Mouse (Mus musculus) left cerebral cortex, adult 18-20 months (tissue): ENCODE measurements around the gene Slc26a8. TPM values are rescaled to one million over a fixed set of nuclear protein-coding genes. Genes with fewer than 3 reads are reported as not detected.
A peak's percentile ranks its signal among the peaks of the same experiment; 100 is the strongest.
"Not testable (repeated sequence)": the region's sequence is repeated elsewhere in the genome, so short reads cannot be mapped to it uniquely, and the experiment has no call there.

ENCODE experiments used
- DNase-seq, 2 experiments: peaks; one replicate each; pipeline ENCODE4 v3.0.0; 2021 to 2022; ENCODE audit warnings: low spot score in 2 of 2, mixed read lengths in 1 of 2
- long read RNA-seq, 2 experiments: library from polyadenylated mRNA; stranded (forward); transcript quantifications; one replicate each; pipeline ENCODE4 v2.0.0; 2021
- total RNA-seq, 2 experiments: library from RNA; stranded (reverse); gene quantifications; 2 replicates each; pipeline ENCODE4 v1.2.3; 2021

Slc26a8 gene
- total RNA-seq, result 1 to 10 TPM; 6.5 to 9.5 TPM
- long read RNA-seq, experiment 1, partial matches to known transcripts, result 1 of 7 reads
- long read RNA-seq, experiment 1, other reads (novel, unspliced or antisense), result 6 of 7 reads
- long read RNA-seq, experiment 2, partial matches to known transcripts, result 0 of 2 reads
- long read RNA-seq, experiment 2, other reads (novel, unspliced or antisense), result 1 of 2 reads

DNA sequence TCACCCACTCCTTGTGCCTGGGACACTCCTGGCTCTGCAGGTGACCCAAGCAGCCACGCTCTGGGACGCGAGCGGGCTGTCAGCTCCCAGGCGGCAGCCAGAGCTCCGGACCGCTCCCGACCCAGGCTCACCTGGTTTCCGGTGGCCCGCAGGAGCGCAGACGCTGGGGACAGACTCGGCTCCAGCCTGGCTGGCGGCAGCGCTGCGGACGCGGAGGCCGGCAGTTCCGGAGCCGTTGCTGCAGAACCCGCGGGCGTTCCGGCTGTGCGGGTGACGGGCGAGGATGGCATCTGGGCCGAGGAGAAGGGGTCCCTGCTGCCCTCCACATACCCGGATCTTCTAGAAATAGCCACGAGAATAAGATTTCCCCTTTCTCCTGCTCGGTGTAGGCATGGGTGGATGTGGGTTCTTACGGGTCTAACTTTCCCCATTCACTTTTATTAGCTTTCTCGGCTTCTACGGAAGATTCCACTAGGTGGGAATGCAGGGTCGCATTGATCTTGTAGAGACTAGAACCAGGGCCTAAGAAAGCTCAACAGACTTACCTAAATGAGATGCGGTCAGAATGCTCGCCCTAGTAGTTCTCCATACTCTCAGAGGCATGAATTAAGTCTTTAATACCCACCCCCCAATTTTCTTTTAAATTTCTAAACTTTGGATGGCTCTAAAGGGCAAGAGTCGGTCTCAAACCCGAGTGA lies at the start of gene Slc26a8:
Gene Slc26a8, minus strand, starts transcription at position 648 of the 698 bp plus-strand sequence.
- DNase-seq, result peak; percentile 48 to 65

DNA sequence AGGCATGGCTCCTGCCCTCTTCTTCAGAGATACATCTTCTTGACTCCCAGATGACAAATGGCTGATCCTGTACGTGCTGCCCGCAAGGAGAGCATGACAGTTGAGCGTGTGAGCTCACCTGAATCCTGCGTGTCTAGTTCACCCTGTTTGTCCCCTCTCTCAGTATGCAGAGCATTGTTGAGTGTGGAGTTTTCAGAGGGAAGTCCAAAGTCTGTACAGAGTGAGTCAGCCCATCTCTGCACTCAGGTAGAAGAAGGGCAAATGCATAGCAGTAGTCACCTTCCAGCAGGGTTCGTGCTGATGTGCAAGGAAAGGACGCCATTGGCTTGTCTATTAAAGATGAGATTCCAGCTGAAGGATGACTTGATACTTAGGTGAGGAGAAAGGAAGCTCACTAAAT lies 49.2 kb upstream of the Slc26a8 start:
- DNase-seq, result no peak

DNA sequence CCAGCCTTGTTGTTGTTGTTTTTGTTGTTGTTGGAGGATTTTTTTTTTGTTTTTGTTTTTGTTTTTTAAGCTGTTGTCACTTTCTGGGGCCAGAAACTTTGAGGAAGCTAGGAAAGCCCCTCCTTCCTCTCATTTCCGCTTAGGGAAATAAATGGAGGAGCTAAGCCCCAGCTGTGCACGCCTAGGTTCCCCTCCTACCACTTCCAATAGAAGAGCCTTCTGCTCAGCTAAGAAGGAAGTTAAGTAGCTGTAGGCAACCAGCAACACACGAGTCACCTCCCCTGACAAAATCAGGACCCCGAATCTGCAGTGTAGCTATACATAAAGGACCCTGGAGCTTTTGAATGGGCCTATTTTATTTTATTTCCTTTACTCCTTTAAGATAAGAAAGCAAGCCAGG lies 47.9 kb upstream of the Slc26a8 start:
- no peak for DNase-seq

DNA sequence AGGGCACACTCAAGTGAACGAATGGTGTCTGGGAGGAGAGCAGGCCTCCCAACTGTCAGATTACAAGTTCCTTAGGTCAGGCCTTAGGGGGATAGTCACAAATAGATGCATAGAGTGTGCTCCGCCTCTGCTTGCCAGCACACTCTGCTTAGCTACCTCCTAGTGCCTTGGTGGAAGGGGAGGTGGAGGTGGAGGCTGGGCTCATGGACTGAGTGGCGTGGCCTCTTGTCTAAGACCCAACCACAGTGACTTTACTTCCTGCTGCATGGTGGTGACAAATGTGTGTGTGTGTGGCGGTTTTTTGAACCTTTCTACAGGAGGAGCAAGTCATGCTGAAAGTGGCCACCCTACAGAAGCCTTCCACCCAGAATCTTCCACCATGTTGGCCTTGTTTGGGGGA lies 46.5 kb upstream of the Slc26a8 start:
- DNase-seq, result no peak

DNA sequence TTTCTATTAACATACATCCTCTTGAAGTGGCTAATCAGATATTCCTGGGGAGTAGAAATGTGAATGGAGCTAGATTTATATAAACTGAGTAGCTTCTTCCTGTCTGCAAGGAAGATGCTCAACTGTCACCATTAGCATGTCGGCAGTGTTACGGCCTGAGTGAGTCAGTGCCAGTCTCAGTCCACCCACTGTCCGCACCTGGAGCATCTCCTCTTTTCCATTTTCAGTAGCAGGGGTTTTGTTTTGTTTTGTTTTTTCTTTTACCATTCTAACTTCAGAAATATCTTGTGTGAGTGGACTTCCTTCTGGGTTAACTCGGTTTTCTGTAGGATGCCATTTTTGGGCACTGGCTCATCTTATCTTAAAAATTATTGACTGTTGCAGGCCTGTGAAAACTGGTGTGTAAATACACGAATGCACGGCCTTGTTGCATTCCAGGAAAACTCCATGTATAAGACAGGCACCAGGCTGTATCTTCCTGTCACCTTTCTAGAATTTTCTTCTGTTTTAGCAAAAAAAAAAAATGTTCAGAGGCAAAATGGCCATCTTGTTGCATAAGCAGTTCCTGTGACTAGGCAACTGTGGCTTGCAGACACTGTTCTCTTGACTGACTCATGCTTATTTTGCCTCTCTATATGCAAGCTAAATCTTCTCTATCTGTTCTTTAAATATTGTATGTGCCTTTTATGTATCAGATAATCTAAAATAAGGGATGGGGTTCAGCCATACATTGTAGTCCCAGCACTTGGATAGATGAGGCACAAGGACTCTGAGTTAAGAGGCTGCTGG lies 45.5 kb upstream of the Slc26a8 start:
- DNase-seq, result peak in 1 of 2 experiments; percentile 31

DNA sequence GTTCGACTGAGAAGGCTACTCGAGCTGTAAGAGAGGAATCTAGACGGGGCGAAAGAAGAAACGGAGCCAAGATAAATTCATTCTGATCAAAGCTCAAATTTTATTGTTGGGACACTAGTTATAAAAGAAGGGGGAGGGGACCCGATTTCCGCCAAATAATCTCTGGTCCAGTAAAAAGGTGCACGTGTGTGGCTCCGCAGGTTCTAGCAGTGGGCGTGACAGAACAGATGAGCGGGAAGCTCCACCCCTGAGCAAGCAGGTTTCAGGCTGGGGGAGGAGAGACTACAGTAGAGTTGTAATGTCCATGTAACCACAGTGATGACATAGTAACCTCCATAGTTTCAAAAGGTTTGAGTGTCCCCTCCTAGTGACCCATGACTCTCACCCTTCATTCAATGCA lies 37.5 kb upstream of the Slc26a8 start:
- DNase-seq, result not testable (repeated sequence)

DNA sequence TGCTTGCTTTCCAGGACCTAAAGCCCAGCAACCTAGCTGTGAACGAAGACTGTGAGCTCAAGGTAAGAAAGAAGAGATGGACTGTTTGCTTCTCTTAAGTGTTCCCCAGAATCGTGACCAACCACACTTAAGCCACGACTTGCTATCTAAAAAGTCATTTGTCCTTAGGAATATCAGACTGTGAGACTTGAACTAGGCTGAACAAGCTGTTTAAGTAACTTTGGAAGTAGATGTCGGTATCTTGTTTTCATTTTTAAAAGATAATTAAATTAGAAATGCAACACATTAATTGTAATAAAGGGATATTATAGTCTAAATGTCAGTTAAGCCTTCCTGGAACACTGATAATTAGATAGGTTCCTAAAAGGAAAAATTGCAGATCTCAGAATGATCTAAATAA lies 35.8 kb upstream of the Slc26a8 start, which contains the start of gene AC170998.1:
Gene AC170998.1, plus strand, starts transcription at position 301 of the 400 bp plus-strand sequence.
- DNase-seq, result no peak

DNA sequence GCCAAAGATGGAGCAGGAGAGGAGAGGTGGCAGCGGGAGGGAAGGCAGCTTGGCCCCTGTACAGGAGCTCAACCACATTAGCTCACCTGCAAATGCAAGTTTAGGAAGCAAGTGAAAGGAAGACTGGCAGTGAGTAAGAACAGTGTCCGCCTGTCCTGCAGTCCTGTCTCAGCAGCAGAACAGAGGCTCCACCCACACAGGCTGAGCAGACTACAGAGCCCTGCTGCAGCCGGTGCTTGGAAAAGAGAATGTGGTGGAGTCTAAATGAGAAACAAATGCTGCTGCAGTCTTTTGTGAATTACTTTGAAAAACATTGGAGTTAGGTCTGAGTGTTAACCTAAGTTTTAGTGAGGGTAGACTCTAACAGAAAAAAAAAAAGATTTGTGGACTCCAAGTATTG lies 27.5 kb upstream of the Slc26a8 start:
- DNase-seq, result no peak

DNA sequence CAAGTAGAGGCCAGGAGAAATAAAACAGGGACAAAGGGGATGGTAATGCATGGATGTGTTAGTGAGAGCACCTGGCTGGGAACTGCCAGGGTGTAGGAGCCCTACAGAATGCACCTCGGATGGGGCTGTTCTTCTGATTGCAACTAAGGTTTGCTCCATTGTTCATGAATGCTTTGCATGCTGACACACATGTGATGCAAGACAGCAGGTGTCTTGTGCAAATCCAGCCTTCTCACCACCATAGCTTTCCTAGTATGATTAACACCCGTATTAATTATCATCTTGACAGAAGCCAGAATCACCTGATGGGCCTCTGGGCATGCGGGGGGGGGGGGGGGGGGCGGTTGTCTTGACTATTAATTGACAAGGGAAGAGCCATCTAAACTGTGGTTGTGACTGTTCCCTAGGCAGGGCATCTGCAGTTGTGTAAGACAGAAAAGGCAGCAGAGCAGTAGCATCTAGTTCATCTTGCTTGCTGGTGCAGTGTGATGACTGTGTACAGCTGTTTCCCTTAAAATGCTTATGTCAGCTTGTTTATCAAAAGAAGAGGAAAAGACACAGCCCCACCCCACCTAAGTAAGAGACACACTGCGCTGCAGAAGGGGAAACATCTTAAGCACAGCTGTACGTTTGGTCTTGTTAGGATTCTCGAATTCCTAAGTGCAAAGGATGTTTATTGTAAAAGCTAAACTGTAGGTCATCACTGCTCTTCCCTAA lies 26.0 kb upstream of the Slc26a8 start:
- no peak for DNase-seq

DNA sequence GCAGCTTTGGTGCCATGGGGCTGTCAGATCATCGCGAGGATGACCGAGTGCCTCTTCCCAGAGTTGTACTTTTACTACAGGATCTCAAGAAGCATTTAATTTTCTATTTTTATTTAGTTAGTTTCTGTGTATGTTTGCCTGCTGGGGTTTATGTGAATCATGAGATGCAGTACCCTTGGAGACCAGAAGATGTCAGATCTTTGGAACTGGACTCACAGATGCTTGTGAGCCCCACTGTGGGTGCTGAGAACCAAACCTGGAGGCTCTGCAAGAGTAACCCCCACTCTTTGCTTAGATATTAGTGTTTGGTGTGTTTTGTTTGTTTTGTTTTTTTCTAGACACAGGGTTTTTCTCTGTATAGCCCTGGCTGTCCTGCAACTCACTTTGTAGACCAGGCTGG lies 24.0 kb upstream of the Slc26a8 start:
- DNase-seq, result no peak

DNA sequence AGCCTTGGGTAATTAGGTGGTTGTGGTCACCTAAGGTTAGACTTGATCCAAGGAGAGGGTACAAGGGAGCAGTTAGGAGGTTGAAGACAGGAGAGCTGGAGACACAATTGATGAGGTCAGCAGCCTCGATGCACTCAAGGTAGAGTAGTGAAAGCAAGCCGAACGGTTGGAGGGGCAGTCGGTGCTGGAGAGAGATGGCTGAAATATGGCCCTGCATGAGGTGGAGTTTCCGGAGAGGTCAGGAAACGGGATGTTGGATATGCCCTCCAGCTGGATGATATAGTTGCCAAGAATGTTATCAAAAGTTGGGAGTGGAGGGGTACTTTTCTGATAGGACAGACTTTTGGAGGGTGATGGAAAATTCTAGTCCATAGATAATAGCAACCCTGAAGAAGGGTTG lies 22.3 kb upstream of the Slc26a8 start:
- DNase-seq, result no peak

DNA sequence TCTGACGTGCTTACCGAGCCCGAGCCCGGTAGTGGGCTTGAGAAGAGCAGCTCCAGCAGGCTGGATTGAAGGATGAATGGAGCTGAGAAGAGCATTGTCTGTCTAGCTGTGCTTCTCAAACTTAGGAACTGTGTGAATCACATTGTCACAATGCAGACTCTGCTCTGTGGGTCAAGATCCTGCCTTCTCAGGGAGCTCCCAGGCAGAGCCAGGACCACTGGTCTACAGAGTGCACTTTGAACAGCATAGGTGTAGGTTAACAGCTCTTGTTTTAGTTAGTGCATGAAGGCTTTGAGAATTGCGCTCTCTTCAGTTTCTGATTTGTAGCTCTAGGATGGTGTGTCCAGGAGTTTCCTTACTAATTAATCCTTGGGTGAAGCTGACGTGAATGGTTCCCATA lies 21.2 kb upstream of the Slc26a8 start:
- no peak for DNase-seq

DNA sequence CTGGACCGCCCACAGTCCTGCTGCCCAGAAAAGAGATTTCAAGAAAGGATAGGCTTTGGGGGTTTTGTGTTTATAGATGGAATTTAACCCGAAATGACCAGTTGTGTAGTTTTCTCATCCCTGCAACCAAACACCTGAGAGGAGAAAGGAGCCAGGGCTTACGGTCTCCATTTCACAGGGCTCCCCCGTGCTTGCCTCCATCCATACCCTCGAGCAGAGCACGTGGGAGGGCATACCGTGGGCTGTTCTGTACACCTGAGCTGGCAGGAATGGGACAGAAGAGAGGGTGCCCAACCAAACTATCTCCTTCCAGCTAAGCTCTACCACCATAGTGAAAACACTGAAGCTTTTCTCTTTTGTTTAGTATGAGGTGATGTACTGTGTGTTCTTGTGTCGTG lies 20.3 kb upstream of the Slc26a8 start:
- no peak for DNase-seq

DNA sequence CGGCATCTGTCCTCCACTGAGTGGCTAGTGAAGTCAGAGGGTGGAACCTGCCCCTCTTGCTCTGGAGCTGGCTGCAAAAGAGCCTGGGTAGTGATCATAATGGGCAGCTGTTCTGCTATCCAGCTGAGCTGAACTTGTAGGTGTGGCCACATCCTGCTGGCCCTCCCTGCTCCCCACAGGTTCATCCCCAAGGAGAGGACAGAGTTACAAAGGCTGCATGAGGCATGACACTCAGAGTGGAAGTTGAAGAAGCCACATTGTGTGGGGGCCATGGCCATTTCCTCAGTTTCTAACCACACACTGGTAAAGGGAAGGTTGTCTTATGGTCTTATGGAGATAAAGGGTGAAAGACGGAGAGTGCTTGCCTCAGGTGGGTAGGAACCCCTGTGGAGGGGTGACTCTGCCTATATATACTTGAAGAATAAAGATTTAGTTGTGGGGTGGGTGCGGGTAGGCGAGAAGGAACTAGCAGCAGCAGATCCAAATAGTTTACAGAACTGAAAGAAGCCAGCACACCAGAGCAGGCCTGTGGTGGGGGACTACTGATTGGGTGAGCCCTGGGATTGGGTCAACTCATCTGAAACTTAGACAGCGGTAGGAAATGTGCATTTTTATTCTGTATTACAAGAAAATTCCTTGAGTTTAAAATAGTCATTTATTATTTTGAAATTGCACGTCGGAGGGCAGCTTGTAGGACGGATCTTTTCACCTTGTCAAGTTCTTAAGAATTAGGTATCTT lies 19.7 kb upstream of the Slc26a8 start:
- DNase-seq, result no peak

DNA sequence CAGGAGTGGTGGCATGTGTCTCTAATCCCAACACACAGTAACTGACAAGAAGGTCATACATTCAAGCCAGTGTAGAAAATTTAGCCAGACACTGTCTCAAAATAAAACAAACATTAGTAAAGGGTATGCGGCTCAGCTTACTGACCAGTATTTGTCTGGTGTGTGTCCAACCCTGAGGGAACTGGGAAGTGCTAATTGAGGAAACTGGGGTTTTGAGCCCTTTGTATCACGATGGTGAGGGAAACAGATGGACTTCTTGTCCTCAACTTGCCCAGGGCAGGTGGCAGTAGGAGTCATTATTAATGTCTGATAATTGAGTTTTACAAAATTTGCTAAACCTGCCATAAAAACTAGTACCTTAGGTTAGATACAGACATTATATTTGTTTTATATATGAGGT lies 19.0 kb upstream of the Slc26a8 start:
- DNase-seq, result no peak

DNA sequence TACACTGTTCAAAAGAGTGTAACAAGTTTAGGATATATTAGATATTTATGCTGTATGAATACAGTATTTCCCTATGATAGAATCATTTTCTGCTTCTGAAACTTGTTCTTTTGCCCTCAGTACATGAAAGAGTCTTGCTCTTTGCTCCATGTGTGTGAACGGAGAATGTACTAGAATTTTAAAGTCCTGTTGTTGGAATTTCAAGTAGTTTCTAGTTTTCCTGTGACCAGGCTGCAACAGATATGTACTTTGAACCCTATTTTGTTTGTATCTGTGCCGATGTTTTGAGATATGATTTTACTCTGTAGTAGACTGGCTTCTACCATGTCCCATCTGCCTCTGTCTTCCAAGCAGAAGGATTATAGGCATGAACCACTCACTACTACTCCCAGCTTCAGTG lies 17.8 kb upstream of the Slc26a8 start:
- DNase-seq, result no peak

DNA sequence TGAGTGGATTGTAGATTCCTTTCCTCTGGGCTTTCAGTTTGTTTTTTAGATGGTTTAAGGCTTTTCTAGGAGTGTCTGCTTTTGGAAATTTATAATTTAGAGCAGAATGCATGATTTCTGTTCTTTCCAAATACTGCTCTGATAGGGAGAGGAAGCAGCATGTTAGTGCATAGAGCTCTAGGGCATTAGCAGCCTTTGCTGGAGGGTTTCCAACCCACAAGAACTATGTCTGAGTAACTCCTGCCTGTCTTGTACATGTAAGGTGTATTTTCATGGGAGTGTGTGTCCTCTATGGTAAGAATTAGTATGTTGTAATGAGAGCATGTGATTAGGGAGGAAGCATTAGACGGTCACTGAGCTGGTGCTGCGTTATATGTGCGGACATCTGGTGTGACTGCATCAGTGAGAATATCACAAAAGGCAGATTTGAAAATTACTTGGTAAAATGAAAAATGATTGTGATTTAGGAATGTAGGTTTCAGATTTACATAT lies 17.1 kb upstream of the Slc26a8 start:
- DNase-seq, result no peak

DNA sequence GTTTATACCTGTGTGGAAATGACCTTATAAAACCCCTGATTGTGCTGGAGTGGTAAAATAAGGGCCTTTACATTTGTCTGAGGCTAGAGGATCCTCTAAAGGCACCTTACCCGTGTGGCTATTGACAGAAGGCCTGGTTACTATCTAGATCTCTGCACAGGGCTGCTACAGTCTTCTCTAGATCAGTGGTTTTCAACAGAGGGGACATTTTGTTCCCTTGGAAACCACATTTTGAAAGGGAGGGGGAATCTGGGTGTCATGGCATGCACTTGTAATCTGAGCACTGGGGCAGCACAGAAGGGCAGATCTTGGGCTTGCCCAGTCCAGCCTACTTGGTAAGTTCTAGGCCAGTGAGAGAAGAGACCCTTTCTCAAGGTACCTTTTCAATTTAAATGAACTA lies 16.7 kb upstream of the Slc26a8 start:
- DNase-seq, result no peak

DNA sequence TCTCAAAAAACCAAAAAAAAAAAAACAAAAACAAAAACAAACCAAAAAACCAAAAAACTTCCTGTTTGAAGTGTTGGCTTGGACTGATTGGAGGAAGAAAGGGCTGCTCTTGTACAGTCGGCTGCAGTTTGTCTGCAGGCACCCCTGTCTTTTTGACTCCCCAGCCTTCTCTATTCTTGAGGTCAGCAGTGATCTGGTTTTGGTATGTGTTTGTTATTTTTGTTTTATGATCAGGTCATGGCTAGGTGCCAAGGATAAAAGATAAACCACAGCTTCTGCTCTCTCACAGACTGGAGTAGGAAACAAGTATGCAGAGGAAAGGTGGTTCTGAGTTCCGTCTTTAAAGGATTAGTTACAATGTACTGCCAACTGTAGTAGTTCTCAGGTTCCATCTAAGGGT lies 12.6 kb upstream of the Slc26a8 start:
- no peak for DNase-seq

DNA sequence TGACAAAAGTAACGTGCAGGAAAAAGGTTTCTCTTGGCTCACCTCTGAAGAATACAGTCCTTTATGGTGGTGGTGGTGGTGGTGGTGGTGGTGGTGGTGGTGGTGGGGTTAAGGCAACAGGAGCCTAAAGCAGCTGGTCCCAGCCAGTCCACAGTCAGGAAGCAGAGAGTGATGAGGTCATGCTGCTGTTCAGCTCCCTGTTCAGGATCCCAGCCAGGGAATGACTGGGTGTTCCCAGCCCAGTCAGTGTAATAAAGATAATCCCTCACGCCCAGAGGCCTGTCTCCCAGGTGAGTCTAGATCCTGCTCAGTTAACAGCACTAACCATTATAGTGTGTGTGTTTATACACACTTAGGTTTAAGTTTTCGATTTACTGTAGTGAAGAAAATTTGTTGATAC lies 11.7 kb upstream of the Slc26a8 start:
- DNase-seq, result no peak

DNA sequence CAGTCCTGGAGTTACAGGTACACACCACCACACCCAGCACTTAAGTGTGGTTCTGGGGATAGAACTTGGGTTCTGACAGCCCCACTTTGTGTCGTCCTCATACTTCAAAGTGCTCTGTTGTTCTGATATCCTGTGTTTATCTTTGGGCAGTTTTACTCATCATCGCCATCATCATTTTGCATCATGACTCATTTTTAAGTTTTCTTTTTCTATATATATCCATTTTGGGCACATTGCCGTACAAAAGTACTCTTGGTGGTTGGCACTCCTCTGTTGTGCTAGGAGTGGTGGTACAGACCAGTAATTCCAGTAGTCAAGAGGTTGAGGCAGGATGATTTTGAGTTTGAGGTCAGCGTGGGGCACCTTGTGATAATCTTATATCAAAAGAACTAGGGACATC lies 11.1 kb upstream of the Slc26a8 start:
- no peak for DNase-seq
